Mouse (Mus musculus) liver, embryonic 15.5 days (tissue): Measurements from ENCODE around the gene Zfp383. TPM values are rescaled to one million over a fixed set of nuclear protein-coding genes. Genes with fewer than 3 reads are reported as not detected.
"Not testable (repeated sequence)": the region's sequence is repeated elsewhere in the genome, so short reads cannot be mapped to it uniquely, and the experiment has no call there.

Source experiments
- ATAC-seq: fragments of 200-750 bp; cut with Nextera tagmentation; 2 replicates; pipeline ENCODE4 v1.8.0; 2017; ENCODE audit warnings: moderate number of reproducible peaks, mild to moderate bottlenecking, moderate library complexity; ENCODE audit not compliant: insufficient read depth
- H3K27ac ChIP-seq: fragments of 300-500 bp; sonication (generic); replicated peaks from 2 replicates; pipeline ENCODE4 v1.5.1; 2015; ENCODE audit warnings: mild to moderate bottlenecking, inconsistent platforms
- H3K27me3 ChIP-seq: fragments of 300-500 bp; sonication (generic); 2 replicates; pipeline ENCODE4 v1.6.1; 2015; ENCODE audit warnings: mild to moderate bottlenecking, inconsistent platforms
- H3K36me3 ChIP-seq: fragments of 300-500 bp; sonication (generic); replicated peaks from 2 replicates; pipeline ENCODE4 v1.6.1; 2015; ENCODE audit warnings: moderate library complexity, mild to moderate bottlenecking, inconsistent platforms
- H3K4me1 ChIP-seq: fragments of 300-500 bp; sonication (generic); replicated peaks from 2 replicates; pipeline ENCODE4 v1.6.1; 2015; ENCODE audit warnings: inconsistent platforms
- H3K4me2 ChIP-seq: fragments of 300-500 bp; sonication (generic); 2 replicates; pipeline ENCODE4 v1.6.1; 2015; ENCODE audit warnings: moderate library complexity, mild to moderate bottlenecking, inconsistent platforms
- H3K4me3 ChIP-seq: fragments of 300-500 bp; sonication (generic); replicated peaks from 2 replicates; pipeline ENCODE4 v1.5.1; 2015; ENCODE audit warnings: mild to moderate bottlenecking, inconsistent platforms
- H3K9ac ChIP-seq: fragments of 300-500 bp; sonication (generic); 2 replicates; pipeline ENCODE4 v1.6.1; 2015; ENCODE audit warnings: moderate library complexity, mild to moderate bottlenecking, inconsistent platforms
- H3K9me3 ChIP-seq: fragments of 300-500 bp; sonication (generic); replicated peaks from 2 replicates; pipeline ENCODE4 v1.6.1; 2016; ENCODE audit warnings: inconsistent platforms
- whole genome bisulfite sequencing: fragments of 180-500 bp; shearing (Covaris S2); methylation state at CpG from one replicate; pipeline ENCODE4 v1.1.7; 2015; ENCODE audit warnings: mixed read lengths; ENCODE audit not compliant: insufficient replicate concordance; 5-methylcytosine and 5-hydroxymethylcytosine counted together
- polyA plus RNA-seq: library from polyadenylated mRNA; unstranded; fragments of >200 nt; fragmentation: Nextera tagmentation; extraction: Ambion mirVana; gene quantifications from 2 replicates; pipeline ENCODE4 v1.2.1, GENCODE M21; 2015

Zfp383 gene
- 0.35 and 0.39 TPM in 2 replicates for polyA plus RNA-seq

GRCm38 (mm10) chr7:29908130-29908950, at the start of gene Zfp383:
Gene Zfp383 (plus strand): TSS chr7:29908223.
- peak within 1 kb of the TSS; percentile 69 for H3K4me3 ChIP-seq
- H3K4me2 ChIP-seq = peak within 1 kb of the TSS; percentile 83
- ATAC-seq = peak; percentile 65
- H3K9me3 ChIP-seq = no peaks in the 10 kb centered on the region
- peak within 1 kb of the TSS; percentile 31; the same call in 1 of the 2 replicates for H3K27ac ChIP-seq
- H3K4me1 ChIP-seq = peaks cover 14% of the 10 kb centered on the region
- H3K27me3 ChIP-seq = no peaks in the 10 kb centered on the region
- peak within 1 kb of the TSS; percentile 58 for H3K9ac ChIP-seq
- 1% methylated on average over 33 of the region's 33 CpGs for WGBS
- H3K36me3 ChIP-seq = peaks cover 8% of the 10 kb centered on the region; the same call in 1 of the 2 replicates

GRCm38 (mm10) chr7:29859532-29860517, 48.2 kb upstream of the Zfp383 start, which contains the start of gene Zfp420:
Gene Zfp420 (plus strand): TSS chr7:29859979.
- no peaks in the 10 kb centered on the region for H3K36me3 ChIP-seq
- peak within 1 kb of the TSS; percentile 62 for H3K4me3 ChIP-seq
- 5% methylated on average over 32 of the region's 32 CpGs for WGBS
- peak; percentile 92 for ATAC-seq
- H3K4me2 ChIP-seq = peak within 1 kb of the TSS; percentile 80
- no peaks in the 10 kb centered on the region for H3K27me3 ChIP-seq
- peaks cover 13% of the 10 kb centered on the region for H3K4me1 ChIP-seq
- no peak within 1 kb of the TSS for H3K27ac ChIP-seq
- peak within 1 kb of the TSS; percentile 49 for H3K9ac ChIP-seq
- H3K9me3 ChIP-seq = no peaks in the 10 kb centered on the region

- Histone ChIP-seq H3K27me3 (no peaks in the 10 kb centered on the region), H3K9ac (no peak overlapping the region), H3K9me3 (no peaks in the 10 kb centered on the region), H3K4me3 (no peak overlapping the region), H3K4me2 (no peak overlapping the region), H3K4me1 (peaks cover 13% of the 10 kb centered on the region), H3K36me3 (no peaks in the 10 kb centered on the region), H3K27ac (no peak overlapping the region)
- WGBS = 82% methylated on average over 7 of the region's 7 CpGs
- no peak for ATAC-seq
Measured at GRCm38 (mm10) chr7:29861660-29862059, 46.4 kb upstream of the Zfp383 start.

GRCm38 (mm10) chr7:29874256-29874655, 33.8 kb upstream of the Zfp383 start:
- WGBS = 78% methylated on average over 10 of the region's 10 CpGs
- H3K4me3 ChIP-seq = no peak overlapping the region
- no peak for ATAC-seq
- H3K27me3 ChIP-seq = no peaks in the 10 kb centered on the region
- no peak overlapping the region for H3K4me2 ChIP-seq
- H3K4me1 ChIP-seq = no peaks in the 10 kb centered on the region
- H3K36me3 ChIP-seq = peaks cover 18% of the 10 kb centered on the region
- no peak overlapping the region for H3K9ac ChIP-seq
- H3K27ac ChIP-seq = no peak overlapping the region
- H3K9me3 ChIP-seq = peaks cover 4% of the 10 kb centered on the region; the same call in 1 of the 2 replicates

GRCm38 (mm10) chr7:29877561-29877960, 30.5 kb upstream of the Zfp383 start:
- H3K27me3 ChIP-seq = not testable (repeated sequence)

GRCm38 (mm10) chr7:29880056-29880455, 28.0 kb upstream of the Zfp383 start:
- H3K27ac ChIP-seq = no peak overlapping the region
- no peak overlapping the region for H3K4me2 ChIP-seq
- no peak overlapping the region for H3K9ac ChIP-seq
- no peak for ATAC-seq
- peaks cover 8% of the 10 kb centered on the region for H3K36me3 ChIP-seq
- H3K4me3 ChIP-seq = no peak overlapping the region
- peaks cover 7% of the 10 kb centered on the region for H3K9me3 ChIP-seq
- H3K27me3 ChIP-seq = no peaks in the 10 kb centered on the region
- no peaks in the 10 kb centered on the region for H3K4me1 ChIP-seq
- 67% methylated on average over 7 of the region's 7 CpGs for WGBS

More at GRCm38 (mm10) chr7:29877561-29877960, 30.5 kb upstream of the Zfp383 start:
- H3K9ac ChIP-seq, H3K4me3 ChIP-seq, H3K27ac ChIP-seq, H3K4me2 ChIP-seq, H3K4me1 ChIP-seq, ATAC-seq, H3K9me3 ChIP-seq: not testable (repeated sequence)
- peaks cover 18% of the 10 kb centered on the region for H3K36me3 ChIP-seq
- WGBS = 72% methylated on average over 9 of the region's 9 CpGs

GRCm38 (mm10) chr7:29880916-29881315, 27.1 kb upstream of the Zfp383 start:
- peaks cover 7% of the 10 kb centered on the region for H3K9me3 ChIP-seq
- H3K36me3 ChIP-seq = no peaks in the 10 kb centered on the region
- H3K4me2 ChIP-seq = no peak overlapping the region
- H3K27ac ChIP-seq = no peak overlapping the region
- H3K27me3 ChIP-seq = no peaks in the 10 kb centered on the region
- no peaks in the 10 kb centered on the region for H3K4me1 ChIP-seq
- WGBS = 69% methylated on average over 7 of the region's 7 CpGs
- no peak overlapping the region for H3K9ac ChIP-seq
- no peak overlapping the region for H3K4me3 ChIP-seq
- no peak for ATAC-seq

- no peak overlapping the region for H3K4me2 ChIP-seq
- H3K4me3 ChIP-seq = no peak overlapping the region
- no peak for ATAC-seq
- H3K4me1 ChIP-seq = no peaks in the 10 kb centered on the region
- H3K9ac ChIP-seq = no peak overlapping the region
- no peak overlapping the region for H3K27ac ChIP-seq
- H3K27me3 ChIP-seq = no peaks in the 10 kb centered on the region
- WGBS = 78% methylated on average over 7 of the region's 7 CpGs
- peaks cover 37% of the 10 kb centered on the region for H3K36me3 ChIP-seq
- peaks cover 43% of the 10 kb centered on the region for H3K9me3 ChIP-seq
Measured at GRCm38 (mm10) chr7:29890501-29890900, 17.5 kb upstream of the Zfp383 start.

GRCm38 (mm10) chr7:29892756-29893155, 15.3 kb upstream of the Zfp383 start:
- Histone ChIP-seq H3K9ac (no peak overlapping the region), H3K4me3 (no peak overlapping the region), H3K36me3 (peaks cover 51% of the 10 kb centered on the region), H3K9me3 (peaks cover 33% of the 10 kb centered on the region), H3K4me2 (no peak overlapping the region), H3K27me3 (no peaks in the 10 kb centered on the region), H3K27ac (no peak overlapping the region), H3K4me1 (no peaks in the 10 kb centered on the region)
- ATAC-seq = no peak
- WGBS = 81% methylated on average over 4 of the region's 4 CpGs

GRCm38 (mm10) chr7:29898351-29898750, 9.7 kb upstream of the Zfp383 start:
- Histone ChIP-seq H3K9ac (no peak overlapping the region), H3K36me3 (peaks cover 64% of the 10 kb centered on the region), H3K27me3 (no peaks in the 10 kb centered on the region), H3K4me3 (no peak overlapping the region), H3K4me1 (no peaks in the 10 kb centered on the region), H3K27ac (no peak overlapping the region), H3K9me3 (peaks cover 18% of the 10 kb centered on the region), H3K4me2 (no peak overlapping the region)
- no peak for ATAC-seq
- 77% methylated on average over 4 of the region's 4 CpGs for WGBS

GRCm38 (mm10) chr7:29904101-29904500, 3.9 kb upstream of the Zfp383 start:
- 80% methylated on average over 4 of the region's 4 CpGs for WGBS
- no peak for ATAC-seq

More at GRCm38 (mm10) chr7:29904101-29904500, 3.9 kb upstream of the Zfp383 start:
- H3K9me3 ChIP-seq = no peaks in the 10 kb centered on the region
- H3K36me3 ChIP-seq = peaks cover 18% of the 10 kb centered on the region
- no peak overlapping the region for H3K27ac ChIP-seq
- H3K4me1 ChIP-seq = peaks cover 14% of the 10 kb centered on the region
- H3K4me3 ChIP-seq = no peak overlapping the region
- no peak overlapping the region for H3K4me2 ChIP-seq
- no peaks in the 10 kb centered on the region for H3K27me3 ChIP-seq
- H3K9ac ChIP-seq = no peak overlapping the region
